Mouse (Mus musculus) spleen, adult 12 weeks (tissue): Measurements from ENCODE around the gene Dnmt3l.
A peak's percentile ranks its signal among the peaks of the same experiment; 100 is the strongest.

ENCODE experiments used
- DNase-seq: peaks from one replicate; pipeline ENCODE4 v3.0.0; 2022; ENCODE audit warnings: low spot score

The Dnmt3l gene

GRCm38 (mm10) chr10:78031987-78032386 is 9.8 kb upstream of the Dnmt3l start:
- DNase-seq: no peak

- DNase-seq: no peak
Measured at GRCm38 (mm10) chr10:78037139-78037538, 4.6 kb upstream of the Dnmt3l start.

- DNase-seq: no peak
Measured at GRCm38 (mm10) chr10:78042096-78042495, 349 bp downstream of the Dnmt3l start.

GRCm38 (mm10) chr10:78042697-78043405 is 1.1 kb downstream of the Dnmt3l start:
- DNase-seq: no peak

GRCm38 (mm10) chr10:78043406-78043836 is 1.7 kb downstream of the Dnmt3l start, which contains the start of gene Aire:
Gene Aire (minus strand): TSS chr10:78043610.
- DNase-seq: peak; percentile 39

- no peak for DNase-seq
Measured at GRCm38 (mm10) chr10:78044531-78044930, 2.8 kb downstream of the Dnmt3l start.

- DNase-seq: no peak
Measured at GRCm38 (mm10) chr10:78046388-78046787, 4.6 kb downstream of the Dnmt3l start.

- no peak for DNase-seq
Measured at GRCm38 (mm10) chr10:78048061-78048730, 6.4 kb downstream of the Dnmt3l start.

GRCm38 (mm10) chr10:78049519-78050035 is 7.8 kb downstream of the Dnmt3l start:
- DNase-seq: no peak

GRCm38 (mm10) chr10:78054633-78055565 is 13.2 kb downstream of the Dnmt3l start:
- DNase-seq: no peak

GRCm38 (mm10) chr10:78057056-78057455 is 15.3 kb downstream of the Dnmt3l start:
- no peak for DNase-seq

GRCm38 (mm10) chr10:78063122-78063521 is 21.4 kb downstream of the Dnmt3l start:
- DNase-seq: no peak

- no peak for DNase-seq
Measured at GRCm38 (mm10) chr10:78067226-78067625, 25.5 kb downstream of the Dnmt3l start.

- no peak for DNase-seq
Measured at GRCm38 (mm10) chr10:78068541-78068940, 26.8 kb downstream of the Dnmt3l start.

GRCm38 (mm10) chr10:78069101-78070011 is 27.6 kb downstream of the Dnmt3l start, which contains the start of gene Icosl:
Gene Icosl (plus strand): TSS chr10:78069302.
- peak; percentile 63 for DNase-seq

- DNase-seq: no peak
Measured at GRCm38 (mm10) chr10:78074151-78074550, 32.4 kb downstream of the Dnmt3l start.

GRCm38 (mm10) chr10:78074977-78075376 is 33.2 kb downstream of the Dnmt3l start:
- no peak for DNase-seq

GRCm38 (mm10) chr10:78077862-78078261 is 36.1 kb downstream of the Dnmt3l start:
- no peak for DNase-seq

- no peak for DNase-seq
Measured at GRCm38 (mm10) chr10:78078276-78078675, 36.5 kb downstream of the Dnmt3l start.

GRCm38 (mm10) chr10:78079955-78080591 is 38.3 kb downstream of the Dnmt3l start:
- no peak for DNase-seq
